Mouse (Mus musculus): ENCODE data around the gene Nme1. TPM values are rescaled to one million over a fixed set of nuclear protein-coding genes. Genes with fewer than 3 reads are reported as not detected.

Nme1 gene
- polyA plus RNA-seq (2012; ENCODE audit: insufficient read depth, insufficient read length, low replicate concordance, missing spikeins): not detected in 2 replicates

DNA sequence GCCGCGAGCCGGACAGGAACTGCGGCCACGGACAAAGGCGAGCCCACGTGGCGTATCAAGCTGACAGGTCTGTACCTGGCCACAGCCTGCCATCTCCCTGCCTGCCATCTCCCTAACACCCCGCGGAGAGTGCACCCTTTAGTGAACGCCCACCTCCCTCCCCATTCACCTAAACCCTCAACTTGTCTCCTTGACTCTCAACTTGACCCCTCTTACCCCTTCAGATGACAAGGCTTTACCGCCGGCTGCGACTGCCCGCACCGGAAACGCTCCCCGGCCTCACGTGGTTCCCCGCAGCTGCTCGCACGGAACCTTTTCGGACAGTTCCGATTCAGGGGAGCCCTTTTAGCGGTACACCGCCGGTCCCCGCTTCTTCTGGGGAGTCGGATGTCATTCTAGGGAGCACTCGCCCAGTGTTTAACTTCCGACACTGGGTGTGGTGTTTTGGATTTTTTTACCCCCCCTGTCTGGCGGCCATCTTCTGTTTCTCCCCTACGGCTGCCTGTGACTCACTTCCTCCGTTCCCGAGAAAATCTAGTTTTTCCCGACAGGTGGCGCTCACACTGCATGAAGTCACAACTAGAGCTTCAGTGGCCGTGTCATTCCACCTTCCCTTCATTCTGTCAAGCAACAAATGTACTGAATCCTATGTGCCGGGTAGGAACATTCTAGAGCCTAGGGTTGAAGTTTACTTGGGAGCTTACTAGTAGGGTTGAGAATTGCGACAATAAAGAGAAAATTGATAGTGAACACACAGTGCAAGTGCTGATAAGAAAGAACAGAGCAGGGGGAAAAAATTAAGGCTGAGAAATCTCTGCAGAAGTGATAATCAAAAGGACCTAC lies at the start of gene Nme1, which contains the start of gene Gm20390:
Gene Nme1, minus strand, starts transcription at position 517 of the 843 bp plus-strand sequence.
Gene Gm20390, minus strand, starts transcription at position 289 of the 843 bp plus-strand sequence.
- Histone ChIP-seq H3K4me1 (ENCODE audit: control insufficient read depth, insufficient read depth, low read length) (peaks cover 12% of the 10 kb centered on the region), H3K4me3 (ENCODE audit: insufficient read depth, low read depth, low read length) (peak within 1 kb of the TSS; percentile 54), H3K27ac (ENCODE audit: insufficient read depth, low read depth, low read length) (peak within 1 kb of the TSS; percentile 66)
- WGBS: under 1% methylated on average over 40 of the region's 40 CpGs
- TF ChIP-seq CTCF (IDR thresholded peaks at IDR 0.05; ENCODE audit: insufficient read depth, low read depth, low read length): peak; percentile 65
- TF ChIP-seq POLR2A (IDR thresholded peaks at IDR 0.05; ENCODE audit: insufficient read depth, low read depth, low read length): no peak

- no peak for TF ChIP-seq POLR2A (IDR thresholded peaks at IDR 0.05; ENCODE audit: insufficient read depth, low read depth, low read length)
- no peak for TF ChIP-seq CTCF (IDR thresholded peaks at IDR 0.05; ENCODE audit: insufficient read depth, low read depth, low read length)
- 92% methylated on average over 2 of the region's 2 CpGs for WGBS
- H3K4me1 ChIP-seq (ENCODE audit: control insufficient read depth, insufficient read depth, low read length): peaks cover 3% of the 10 kb centered on the region; the same call in 1 of the 2 replicates
- no peak overlapping the region for H3K4me3 ChIP-seq (ENCODE audit: insufficient read depth, low read depth, low read length)
- no peak overlapping the region for H3K27ac ChIP-seq (ENCODE audit: insufficient read depth, low read depth, low read length)
Observed at GRCm38 (mm10) chr11:94003346-94003745, 35.0 kb upstream of the Nme1 start.

DNA sequence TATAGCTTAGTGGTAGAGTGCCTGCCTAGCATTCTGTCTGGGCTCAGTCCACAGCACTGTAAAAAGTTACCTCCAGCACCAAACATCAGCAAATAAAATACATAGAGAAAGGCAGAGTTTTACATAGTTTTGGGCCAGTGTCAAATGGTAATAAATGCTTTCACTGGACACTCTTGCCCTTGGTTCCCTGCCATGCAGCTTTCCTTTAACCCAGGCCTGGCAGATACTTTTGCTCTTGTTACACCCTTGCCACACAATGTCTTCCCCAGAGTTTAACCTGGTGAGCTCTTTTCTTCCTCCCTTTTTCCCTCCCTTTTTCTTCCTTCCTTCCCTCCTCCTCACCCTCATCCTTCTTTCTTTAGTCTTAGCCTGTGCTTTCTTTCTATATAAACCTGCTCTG lies 31.0 kb upstream of the Nme1 start:
- TF ChIP-seq CTCF (IDR thresholded peaks at IDR 0.05; ENCODE audit: insufficient read depth, low read depth, low read length): no peak
- Histone ChIP-seq H3K4me1 (ENCODE audit: control insufficient read depth, insufficient read depth, low read length) (0 out of 2 replicates have a peak, but pooled peaks cover 2% of the 10 kb centered on the region), H3K4me3 (ENCODE audit: insufficient read depth, low read depth, low read length) (no peak overlapping the region), H3K27ac (ENCODE audit: insufficient read depth, low read depth, low read length) (no peak overlapping the region)

- no peak for TF ChIP-seq POLR2A (IDR thresholded peaks at IDR 0.05; ENCODE audit: insufficient read depth, low read depth, low read length)
- TF ChIP-seq CTCF (IDR thresholded peaks at IDR 0.05; ENCODE audit: insufficient read depth, low read depth, low read length): no peak
- H3K27ac ChIP-seq (ENCODE audit: insufficient read depth, low read depth, low read length): no peak overlapping the region
- WGBS: 5% methylated on average over 13 of the region's 13 CpGs
- H3K4me3 ChIP-seq (ENCODE audit: insufficient read depth, low read depth, low read length): peak overlapping the region; percentile 66
- H3K4me1 ChIP-seq (ENCODE audit: control insufficient read depth, insufficient read depth, low read length): 0 out of 2 replicates have a peak, but pooled peaks cover 2% of the 10 kb centered on the region
Observed at GRCm38 (mm10) chr11:93997141-93997775, 28.9 kb upstream of the Nme1 start.

DNA sequence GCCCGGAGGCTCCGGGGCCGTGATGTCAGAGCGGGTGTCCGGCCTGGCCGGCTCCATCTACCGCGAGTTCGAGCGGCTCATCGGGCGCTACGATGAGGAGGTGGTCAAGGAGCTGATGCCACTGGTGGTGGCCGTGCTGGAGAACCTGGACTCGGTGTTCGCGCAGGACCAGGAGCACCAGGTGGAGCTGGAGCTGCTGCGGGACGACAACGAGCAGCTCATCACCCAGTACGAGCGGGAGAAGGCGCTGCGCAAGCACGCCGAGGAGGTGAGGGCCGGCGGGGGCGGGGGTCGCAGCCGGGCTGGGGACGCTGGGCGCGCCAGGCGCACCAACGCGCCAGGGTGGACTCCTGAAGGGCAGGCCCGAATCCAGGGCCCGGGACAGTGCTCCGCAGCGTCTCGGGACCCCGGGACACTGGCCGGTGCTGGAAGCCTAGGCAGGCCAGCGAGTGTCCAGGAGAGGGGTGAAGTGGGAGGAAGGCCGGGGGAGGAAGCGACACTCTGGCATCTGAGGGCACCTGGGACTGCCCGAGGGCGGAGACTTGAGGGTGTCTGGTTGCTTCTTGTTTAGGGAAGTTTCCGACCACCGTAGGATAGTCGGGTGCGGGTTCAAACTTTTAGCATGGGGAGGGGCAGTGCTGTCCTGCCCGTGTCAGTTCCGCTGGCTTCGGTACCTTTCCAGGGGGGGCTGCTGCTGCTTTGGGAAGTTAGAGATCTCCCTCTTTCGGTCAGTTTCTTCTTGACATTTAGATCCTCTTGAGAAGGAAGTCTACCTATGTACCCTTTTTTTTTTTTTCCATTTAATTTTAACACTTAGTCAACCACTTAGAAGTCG lies 28.2 kb upstream of the Nme1 start:
- Histone ChIP-seq H3K4me3 (ENCODE audit: insufficient read depth, low read depth, low read length) (peak overlapping the region; percentile 66), H3K4me1 (ENCODE audit: control insufficient read depth, insufficient read depth, low read length) (0 out of 2 replicates have a peak, but pooled peaks cover 2% of the 10 kb centered on the region), H3K27ac (ENCODE audit: insufficient read depth, low read depth, low read length) (peak overlapping the region; percentile 44)
- no peak for TF ChIP-seq POLR2A (IDR thresholded peaks at IDR 0.05; ENCODE audit: insufficient read depth, low read depth, low read length)
- TF ChIP-seq CTCF (IDR thresholded peaks at IDR 0.05; ENCODE audit: insufficient read depth, low read depth, low read length): no peak; the same call in 1 of the 2 replicates
- under 1% methylated on average over 58 of the region's 58 CpGs for WGBS

DNA sequence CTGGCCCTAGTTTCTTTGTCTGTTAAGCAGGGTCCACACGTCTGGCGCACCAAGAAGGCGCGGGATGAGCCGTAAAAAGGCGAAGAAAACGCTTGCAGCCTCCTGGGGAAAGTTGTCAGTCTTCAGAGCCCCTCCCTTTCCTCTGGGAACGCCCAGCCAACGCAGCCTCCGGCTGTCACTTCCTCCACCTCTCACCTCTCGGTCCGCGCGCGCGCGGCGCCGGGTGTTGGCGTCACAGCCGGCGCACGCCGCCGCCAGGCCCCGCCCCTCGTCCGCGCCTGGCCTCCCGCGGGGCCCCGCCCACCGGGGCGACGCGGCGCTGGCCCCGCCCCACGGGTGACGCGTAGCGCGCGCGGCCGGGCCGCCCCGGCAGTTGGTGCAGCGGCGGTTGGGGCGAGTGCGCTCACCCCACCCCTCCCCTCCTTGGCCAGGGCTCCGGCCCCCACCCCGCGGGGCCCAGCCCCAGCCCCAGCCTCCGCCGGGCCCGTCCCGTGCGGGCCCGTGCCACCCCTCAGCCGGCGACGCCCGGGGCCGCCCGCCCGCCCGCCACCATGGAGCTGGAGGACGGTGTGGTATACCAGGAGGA lies 27.5 kb upstream of the Nme1 start, which contains the start of gene Spag9:
Gene Spag9, plus strand, starts transcription at position 372 of the 586 bp plus-strand sequence.
- H3K4me3 ChIP-seq (ENCODE audit: insufficient read depth, low read depth, low read length): peak within 1 kb of the TSS; percentile 66
- no peak for TF ChIP-seq CTCF (IDR thresholded peaks at IDR 0.05; ENCODE audit: insufficient read depth, low read depth, low read length)
- TF ChIP-seq POLR2A (IDR thresholded peaks at IDR 0.05; ENCODE audit: insufficient read depth, low read depth, low read length): peak; percentile 83
- under 1% methylated on average over 66 of the region's 70 CpGs for WGBS
- 0 out of 2 replicates have a peak, but pooled peaks cover 2% of the 10 kb centered on the region for H3K4me1 ChIP-seq (ENCODE audit: control insufficient read depth, insufficient read depth, low read length)
- H3K27ac ChIP-seq (ENCODE audit: insufficient read depth, low read depth, low read length): peak within 1 kb of the TSS; percentile 100

GRCm38 (mm10) chr11:93995111-93995719 lies 26.9 kb upstream of the Nme1 start:
- peak overlapping the region; percentile 66 for H3K4me3 ChIP-seq (ENCODE audit: insufficient read depth, low read depth, low read length)
- TF ChIP-seq POLR2A (IDR thresholded peaks at IDR 0.05; ENCODE audit: insufficient read depth, low read depth, low read length) (no peak), CTCF (IDR thresholded peaks at IDR 0.05; ENCODE audit: insufficient read depth, low read depth, low read length) (no peak)
- 0 out of 2 replicates have a peak, but pooled peaks cover 2% of the 10 kb centered on the region for H3K4me1 ChIP-seq (ENCODE audit: control insufficient read depth, insufficient read depth, low read length)
- 2% methylated on average over 15 of the region's 15 CpGs for WGBS
- peak overlapping the region; percentile 100 for H3K27ac ChIP-seq (ENCODE audit: insufficient read depth, low read depth, low read length)

Data from olfactory bulb, adult 2 months (tissue).